Mouse (Mus musculus): ENCODE results near the gene Hps4.
"Not testable (repeated sequence)": the region's sequence is repeated elsewhere in the genome, so short reads cannot be mapped to it uniquely, and the experiment has no call there.

Gene Hps4

DNA sequence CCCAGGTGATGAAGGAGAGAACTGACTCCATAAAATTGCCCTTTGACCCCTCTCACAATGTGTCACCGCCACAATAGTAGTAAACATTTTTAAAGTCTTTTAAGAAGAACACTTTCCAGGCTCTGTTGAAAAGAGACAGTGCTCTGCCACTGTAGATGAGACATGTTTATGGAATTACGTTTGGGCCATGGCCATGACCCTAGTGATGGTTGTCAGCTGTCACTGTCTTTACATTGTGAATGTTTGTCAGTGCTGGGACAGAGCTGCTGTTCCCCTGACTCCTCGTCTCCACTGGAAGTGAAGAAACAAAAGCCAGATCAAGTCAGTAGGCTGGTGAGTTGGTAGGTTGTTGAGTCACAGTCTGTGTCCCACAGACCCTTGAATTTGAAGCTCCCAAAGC lies 59.6 kb downstream of the Hps4 start:
- no peak for DNase-seq (ENCODE audit: low read depth, low spot score)

- DNase-seq (ENCODE audit: low read depth, low spot score), result no peak
These were observed 63.1 kb downstream of the Hps4 start for GRCm38 (mm10) chr5:112406017-112406416.

DNA sequence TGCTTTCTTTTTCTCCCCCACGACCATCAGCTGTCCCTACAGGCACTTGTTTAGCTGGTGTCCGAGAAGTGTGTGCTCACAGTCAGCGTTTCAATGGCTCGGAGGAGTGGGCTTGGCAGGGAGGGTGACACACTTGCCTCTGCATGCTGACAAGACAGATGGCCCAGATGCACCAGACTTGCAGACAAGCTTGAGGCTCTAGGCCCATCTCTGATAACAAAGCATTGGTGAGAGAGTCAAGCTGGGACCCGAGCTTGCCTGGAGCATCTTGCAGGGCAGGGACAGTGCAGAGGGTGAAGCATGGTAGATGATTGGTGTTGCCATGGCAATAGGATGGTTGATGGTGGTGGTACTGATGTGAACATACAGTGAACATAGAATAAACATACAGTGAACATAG lies 66.4 kb downstream of the Hps4 start:
- no peak for DNase-seq (ENCODE audit: low read depth, low spot score)

DNA sequence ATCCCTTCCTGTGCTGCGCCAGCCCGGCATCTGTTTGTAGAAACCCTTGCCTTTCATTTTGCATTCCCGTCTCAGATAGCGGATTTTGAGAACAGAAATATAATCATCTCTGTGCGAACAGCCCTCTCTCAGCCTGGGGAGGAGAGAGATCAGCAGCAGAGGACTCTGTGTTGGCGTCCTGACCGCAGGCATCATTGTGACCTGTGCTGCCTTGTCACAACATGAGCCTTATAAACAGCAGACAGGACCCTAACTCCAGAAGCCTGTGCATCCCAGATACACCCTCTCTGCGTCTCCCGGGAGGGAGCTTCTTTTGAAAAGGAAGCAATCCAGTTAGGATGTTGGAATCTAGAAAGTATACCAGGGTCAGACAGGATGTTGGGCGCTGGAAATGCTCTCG lies 68.2 kb downstream of the Hps4 start:
- no peak for DNase-seq (ENCODE audit: low read depth, low spot score)

DNA sequence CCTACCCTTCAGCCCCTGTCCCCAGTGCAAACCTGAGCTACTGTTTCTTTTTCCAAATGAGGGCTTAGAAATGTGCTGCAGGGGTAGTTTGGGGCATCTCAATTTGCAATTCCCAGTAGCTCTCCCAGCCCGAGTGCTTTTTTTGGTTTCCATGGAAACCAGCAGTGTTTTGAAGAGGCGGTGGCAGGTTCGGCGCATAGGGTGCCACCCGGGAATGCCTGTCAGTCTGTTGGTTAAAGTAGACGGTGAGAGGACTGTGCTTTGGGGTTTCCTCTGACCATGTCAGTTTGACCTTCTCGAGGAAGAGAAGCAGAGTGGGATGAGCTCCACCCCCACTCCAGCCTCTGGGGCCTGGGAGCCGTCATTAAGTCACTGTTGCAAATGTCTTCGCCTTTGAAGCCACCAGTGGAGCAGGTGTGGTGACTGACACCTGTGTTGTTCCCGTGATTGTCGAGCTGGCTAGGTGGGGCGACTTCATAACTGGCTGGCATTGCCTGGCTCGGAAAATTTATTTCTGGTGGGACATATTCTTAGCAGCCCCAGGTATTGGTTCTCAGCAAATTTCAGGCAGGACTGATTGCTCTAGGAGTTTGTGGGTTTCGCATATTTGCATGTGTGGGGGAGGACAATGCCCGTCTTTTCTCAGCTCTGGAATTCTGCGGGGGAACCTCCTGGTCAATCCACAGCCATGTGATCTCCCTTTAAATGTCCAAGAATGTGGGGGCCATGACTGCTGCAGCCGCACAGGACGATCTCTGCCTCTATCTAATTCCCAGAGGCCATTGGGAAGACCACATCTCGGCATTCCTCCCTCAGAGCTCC lies 68.8 kb downstream of the Hps4 start:
- no peak for DNase-seq (ENCODE audit: low read depth, low spot score)

DNA sequence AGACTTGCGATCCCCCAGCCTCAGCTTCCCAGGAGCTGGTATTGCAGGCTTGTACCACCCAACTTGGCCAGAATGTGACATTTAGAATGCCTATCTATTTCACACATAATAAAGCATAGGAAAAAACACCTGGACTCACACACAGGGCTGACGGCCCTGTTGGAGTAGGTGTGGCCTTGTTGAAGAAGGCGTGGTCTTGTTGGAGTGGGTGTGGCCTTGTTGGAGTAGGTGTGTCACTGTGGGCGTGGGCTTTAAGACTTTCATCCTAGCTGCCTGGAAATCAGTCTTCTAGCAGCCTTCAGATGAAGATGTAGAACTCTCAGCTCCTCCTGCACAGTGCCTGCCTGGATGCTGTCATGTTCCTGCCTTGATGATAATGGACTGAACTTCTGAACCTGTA lies 69.9 kb downstream of the Hps4 start:
- DNase-seq (ENCODE audit: low read depth, low spot score), result not testable (repeated sequence)

DNA sequence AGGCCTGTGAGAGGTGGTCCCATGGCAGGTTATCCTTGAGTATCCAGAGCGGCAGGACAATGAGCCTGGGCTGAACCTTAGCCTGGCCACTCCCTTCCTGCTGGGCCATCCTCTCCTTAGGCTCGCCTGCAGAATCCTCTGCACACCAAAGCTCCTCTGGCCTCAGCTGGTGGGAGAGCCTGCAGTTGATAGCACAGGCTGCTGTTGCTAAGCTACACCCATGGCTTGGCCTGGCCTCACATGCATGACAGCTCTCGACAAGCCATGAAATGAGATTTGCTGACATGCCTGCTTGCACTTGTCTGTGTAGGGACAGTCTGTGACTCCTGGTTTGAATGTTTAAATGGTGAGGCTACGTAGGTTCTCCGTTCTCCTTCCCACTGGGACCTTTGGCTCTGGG lies 73.8 kb downstream of the Hps4 start:
- DNase-seq (ENCODE audit: low read depth, low spot score), result no peak

GRCm38 (mm10) chr5:112418023-112418422 lies 75.1 kb downstream of the Hps4 start:
- no peak for DNase-seq (ENCODE audit: low read depth, low spot score)

DNA sequence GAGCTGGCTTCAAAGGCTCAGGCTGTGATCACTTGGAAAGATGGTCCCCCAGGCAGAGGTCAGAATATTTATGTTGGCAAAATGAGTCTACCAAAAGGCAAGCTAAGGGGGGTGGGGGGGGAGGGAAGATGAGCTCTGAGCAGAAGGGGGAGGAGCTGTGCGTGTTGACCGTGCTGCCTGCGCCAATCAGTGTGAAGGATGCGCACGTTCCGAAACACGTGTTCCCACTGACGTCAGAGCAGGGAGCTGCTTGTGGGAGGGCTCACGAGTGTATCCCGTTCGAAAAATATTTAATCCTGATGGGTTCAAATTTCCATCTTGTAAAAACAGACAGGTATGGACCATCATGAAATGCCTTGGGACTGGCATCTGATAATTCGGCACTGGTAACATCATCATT lies 76.7 kb downstream of the Hps4 start:
- DNase-seq (ENCODE audit: low read depth, low spot score), result no peak

DNA sequence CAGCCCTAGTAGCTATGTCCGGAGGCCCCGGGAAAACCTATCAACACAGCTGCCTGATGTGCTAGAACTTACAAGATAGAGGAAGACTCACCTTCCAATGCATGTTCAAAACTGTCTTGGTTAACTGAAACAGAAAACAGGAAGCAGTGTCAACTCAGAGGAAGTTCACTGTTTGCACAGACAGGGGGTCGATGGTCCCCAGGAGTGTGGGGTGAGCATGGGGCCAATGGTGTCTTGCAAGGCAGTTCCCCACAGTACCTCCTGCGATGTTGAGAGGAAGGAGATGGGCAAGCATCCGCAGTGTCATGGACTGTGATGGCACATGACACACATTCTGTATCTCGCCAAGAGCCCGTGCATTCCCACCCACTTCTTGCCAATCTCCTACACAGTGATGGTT lies 83.8 kb downstream of the Hps4 start:
- no peak for DNase-seq (ENCODE audit: low read depth, low spot score)

- DNase-seq (ENCODE audit: low read depth, low spot score), result no peak
These were observed 84.4 kb downstream of the Hps4 start for GRCm38 (mm10) chr5:112427283-112427682.
